Mouse (Mus musculus): Measurements from ENCODE around the gene Med27.
"Not testable (repeated sequence)": the region's sequence is repeated elsewhere in the genome, so short reads cannot be mapped to it uniquely, and the experiment has no call there.

Med27 gene

DNA sequence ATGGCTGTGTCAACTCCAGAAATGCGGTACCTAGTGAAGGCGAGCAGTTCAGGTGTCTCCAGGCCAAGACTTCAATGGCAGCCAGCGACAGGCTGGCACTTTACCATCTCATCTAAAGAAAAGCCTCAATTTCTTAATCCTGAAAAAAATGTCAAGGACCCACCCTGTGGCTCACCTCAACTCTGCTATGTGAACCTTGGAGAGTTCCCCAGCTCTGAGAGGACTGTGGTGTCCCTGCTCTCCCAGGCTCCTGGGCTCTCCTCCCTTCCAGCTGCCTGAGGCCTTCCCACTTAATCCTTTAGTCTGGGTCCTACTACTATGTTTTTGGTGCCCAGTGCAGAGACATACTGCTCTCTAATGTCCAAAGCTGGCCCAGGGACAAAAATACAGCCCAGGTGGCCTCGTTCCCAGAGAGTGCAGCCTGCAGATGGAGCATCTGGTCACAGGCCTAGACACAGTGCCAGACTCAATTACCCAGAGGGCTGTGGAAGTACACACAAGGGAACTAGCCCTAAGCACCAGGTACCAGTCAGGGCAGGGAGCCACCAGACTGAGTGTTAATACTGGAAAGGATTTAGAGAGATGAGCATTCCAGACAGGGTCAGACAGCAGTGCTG is 169.3 kb downstream of the Med27 start:
- peak; percentile 64 to 80 for DNase-seq (ENCODE audit: inconsistent age in 2 of 2, low spot score in 1 of 2)

GRCm38 (mm10) chr2:29516621-29517170 is 170.1 kb downstream of the Med27 start:
- DNase-seq (ENCODE audit: inconsistent age in 2 of 2, low spot score in 1 of 2) = no peak

DNA sequence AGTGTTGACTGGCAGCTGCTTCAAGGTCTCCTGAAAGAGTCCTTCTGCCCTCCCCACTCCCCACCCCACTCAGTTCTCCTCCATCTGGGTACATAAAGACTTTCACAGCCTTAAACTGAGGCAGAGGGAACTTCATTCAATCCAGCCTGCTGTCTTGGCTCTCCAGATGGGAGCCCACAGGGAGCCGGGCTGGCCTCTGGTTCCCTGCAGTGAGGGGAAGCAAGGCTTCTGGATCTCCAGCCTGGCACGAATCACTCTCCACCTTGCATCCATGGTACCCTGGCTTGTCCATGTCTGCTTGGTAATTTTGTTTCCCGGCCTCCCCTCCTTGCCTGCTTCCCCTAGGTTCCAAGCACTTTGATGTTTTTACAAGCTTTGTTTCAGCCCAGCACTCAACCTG is 172.8 kb downstream of the Med27 start:
- no peak for DNase-seq (ENCODE audit: inconsistent age in 2 of 2, low spot score in 1 of 2)

GRCm38 (mm10) chr2:29520206-29520605 is 173.6 kb downstream of the Med27 start:
- DNase-seq (ENCODE audit: inconsistent age in 2 of 2, low spot score in 1 of 2) = no peak

- DNase-seq (ENCODE audit: inconsistent age in 2 of 2, low spot score in 1 of 2) = no peak
Measured at GRCm38 (mm10) chr2:29521486-29521885, 174.9 kb downstream of the Med27 start.

DNA sequence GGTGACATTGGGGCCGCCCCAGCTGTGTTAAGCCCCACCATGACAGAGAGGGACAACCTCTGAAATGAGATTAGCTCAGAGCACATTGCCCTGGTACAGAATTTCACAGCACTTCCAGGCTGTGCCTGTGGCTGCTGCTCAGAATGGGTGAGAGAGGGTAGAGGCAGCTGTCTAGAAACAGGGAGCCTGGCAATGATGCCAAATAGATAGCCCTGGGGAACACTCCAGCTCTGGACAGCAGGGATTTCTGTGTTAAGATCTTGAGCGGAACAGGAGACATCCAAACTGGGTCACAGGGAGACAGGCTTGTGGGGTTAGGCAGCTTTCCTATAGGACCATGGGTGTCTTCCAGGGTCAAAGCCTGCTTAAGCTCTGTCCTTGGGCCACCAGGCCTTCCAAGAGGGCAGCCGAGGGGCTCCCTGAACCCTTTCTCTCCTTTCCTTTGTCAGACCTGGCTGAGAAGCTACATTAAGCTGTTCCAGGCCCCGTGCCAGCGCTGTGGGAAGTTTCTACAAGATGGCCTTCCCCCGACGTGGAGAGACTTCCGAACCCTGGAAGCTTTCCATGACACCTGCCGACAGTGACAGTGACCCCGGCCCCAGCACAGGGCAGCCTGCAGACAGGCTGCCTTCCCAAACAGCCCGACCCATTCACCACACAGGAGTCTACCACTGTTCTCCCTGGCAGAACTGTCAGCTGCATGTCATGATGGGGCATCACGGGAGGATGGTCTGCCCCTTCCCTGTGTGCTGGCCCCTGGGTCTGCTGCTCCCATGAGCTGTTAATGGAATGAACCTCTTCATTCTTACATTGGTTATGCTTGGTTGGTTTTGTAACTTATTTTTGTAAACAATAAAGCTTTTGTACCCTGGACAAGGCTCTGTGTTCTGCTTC is 177.5 kb downstream of the Med27 start:
- peak; percentile 27 to 66 for DNase-seq (ENCODE audit: inconsistent age in 2 of 2, low spot score in 1 of 2)

GRCm38 (mm10) chr2:29525273-29525805 is 178.7 kb downstream of the Med27 start:
- no peak for DNase-seq (ENCODE audit: inconsistent age in 2 of 2, low spot score in 1 of 2)

GRCm38 (mm10) chr2:29526266-29526665 is 179.6 kb downstream of the Med27 start:
- no peak for DNase-seq (ENCODE audit: inconsistent age in 2 of 2, low spot score in 1 of 2)

DNA sequence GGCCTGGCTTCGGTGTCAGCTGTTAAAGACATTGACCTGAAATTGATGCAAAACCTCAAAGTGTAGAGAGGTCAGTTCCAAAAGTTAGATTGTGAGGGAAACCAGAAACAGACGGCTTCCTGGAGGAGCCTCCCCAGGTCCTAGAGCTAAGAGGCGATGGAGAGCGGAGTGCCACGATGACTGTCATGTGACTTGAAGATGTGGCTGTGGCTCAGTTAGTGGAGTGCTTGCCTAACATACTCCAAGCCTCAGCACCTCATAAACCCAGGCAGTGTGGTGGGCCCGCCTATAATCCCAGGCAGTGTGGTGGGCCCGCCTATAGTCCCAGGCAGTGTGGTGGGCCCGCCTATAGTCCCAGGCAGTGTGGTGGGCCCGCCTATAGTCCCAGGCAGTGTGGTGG is 180.9 kb downstream of the Med27 start:
- not testable (repeated sequence) for DNase-seq (ENCODE audit: inconsistent age in 2 of 2, low spot score in 1 of 2)

DNA sequence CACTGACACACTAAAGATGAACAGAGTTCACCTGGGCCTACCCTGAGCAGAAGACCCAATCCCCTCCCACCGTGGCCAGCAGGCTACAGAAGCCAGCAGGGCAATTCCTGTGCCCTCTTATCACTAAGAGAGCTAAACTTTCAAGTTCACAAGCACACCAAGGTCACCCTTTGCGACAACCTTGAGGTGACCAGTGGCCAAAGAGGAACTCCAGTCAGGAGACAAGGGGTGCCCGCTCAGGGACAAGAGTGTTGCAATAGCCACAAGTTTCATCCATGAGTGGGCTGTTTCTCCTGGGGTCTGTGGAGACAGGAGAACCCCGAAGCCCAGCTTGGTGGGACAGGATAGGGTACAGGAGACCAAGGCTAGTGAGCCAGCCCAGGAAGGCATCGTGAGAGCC is 182.2 kb downstream of the Med27 start:
- DNase-seq (ENCODE audit: inconsistent age in 2 of 2, low spot score in 1 of 2) = peak; percentile 67 to 81

DNA sequence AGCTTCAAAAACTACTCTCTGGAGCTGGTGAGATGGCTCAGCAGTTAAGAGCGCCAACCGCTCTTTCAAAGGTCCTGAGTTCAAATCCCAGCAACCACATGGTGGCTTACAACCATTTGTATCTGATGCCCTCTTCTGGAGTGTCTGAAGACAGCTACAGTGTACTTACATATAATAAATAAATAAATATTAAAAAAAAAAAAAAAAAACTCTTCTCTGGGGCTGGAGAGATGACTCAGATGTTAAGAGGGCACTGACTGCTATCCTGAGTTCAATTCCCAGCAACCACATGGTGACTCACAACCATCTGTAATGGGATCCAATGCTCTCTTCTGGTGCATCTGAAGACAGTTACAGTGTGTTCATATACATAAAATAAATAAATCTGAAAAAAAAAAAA is 183.2 kb downstream of the Med27 start:
- not testable (repeated sequence) for DNase-seq (ENCODE audit: inconsistent age in 2 of 2, low spot score in 1 of 2)

DNA sequence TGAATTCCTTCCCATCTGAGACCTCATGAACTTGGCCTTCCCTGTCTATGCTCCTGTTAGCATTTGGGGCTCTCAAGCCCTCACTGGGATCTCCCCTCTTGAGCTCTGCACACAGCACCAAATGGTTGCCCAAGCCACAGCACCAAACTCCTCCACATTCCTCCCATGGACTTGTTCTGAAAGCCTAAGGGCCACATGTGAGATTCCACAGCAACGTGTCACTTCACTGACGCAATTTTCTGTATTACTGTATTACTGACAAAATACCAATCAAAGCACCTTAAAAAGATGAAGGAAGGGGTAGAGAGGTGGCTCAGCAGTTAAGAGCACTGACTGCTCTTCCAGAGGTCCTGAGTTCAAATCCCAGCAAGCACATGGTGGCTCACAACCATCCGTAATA is 185.6 kb downstream of the Med27 start:
- DNase-seq (ENCODE audit: inconsistent age in 2 of 2, low spot score in 1 of 2) = no peak

- DNase-seq (ENCODE audit: inconsistent age in 2 of 2, low spot score in 1 of 2) = no peak
Measured at GRCm38 (mm10) chr2:29532921-29533320, 186.3 kb downstream of the Med27 start.

GRCm38 (mm10) chr2:29535566-29536244 is 189.1 kb downstream of the Med27 start:
- no peak for DNase-seq (ENCODE audit: inconsistent age in 2 of 2, low spot score in 1 of 2)

DNA sequence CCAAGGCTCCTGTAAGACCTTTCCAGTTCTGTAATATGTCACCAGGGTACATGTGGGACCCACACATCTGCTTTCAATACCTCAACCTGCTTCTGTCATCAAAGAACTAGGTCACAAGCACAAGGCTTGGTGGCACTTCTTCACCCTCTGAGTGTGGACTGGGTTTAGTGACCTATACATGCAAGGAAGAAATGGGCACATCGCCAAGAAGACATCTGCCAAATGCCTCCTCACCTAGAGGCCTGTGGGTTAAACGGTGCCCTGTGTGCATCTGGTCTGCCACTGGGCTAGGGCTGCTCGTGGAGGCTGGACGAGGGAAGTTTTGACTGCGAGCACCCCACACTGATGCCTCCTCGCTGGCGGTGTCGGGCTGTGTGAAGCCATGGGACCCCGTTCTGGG is 189.9 kb downstream of the Med27 start:
- no peak for DNase-seq (ENCODE audit: inconsistent age in 2 of 2, low spot score in 1 of 2)

DNA sequence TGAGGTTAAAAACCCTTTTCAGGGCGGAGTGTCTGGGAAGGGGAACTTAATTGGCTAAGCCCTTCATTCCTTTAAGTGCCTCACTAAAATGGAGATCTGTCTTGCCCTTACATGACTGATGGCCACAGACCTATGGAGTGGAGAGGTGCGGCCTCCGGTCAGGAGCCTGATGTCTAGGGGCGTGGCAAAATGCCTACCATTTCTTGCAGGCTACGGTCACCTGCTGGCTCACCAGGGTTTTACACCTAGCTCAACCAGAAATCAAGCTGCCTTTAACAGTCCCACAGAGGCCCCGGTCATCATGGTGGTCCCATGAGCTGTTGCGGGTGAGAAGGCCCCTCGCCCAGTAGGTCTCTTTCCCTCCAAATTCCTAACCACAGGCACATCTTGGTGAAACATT is 190.7 kb downstream of the Med27 start:
- no peak for DNase-seq (ENCODE audit: inconsistent age in 2 of 2, low spot score in 1 of 2)

DNA sequence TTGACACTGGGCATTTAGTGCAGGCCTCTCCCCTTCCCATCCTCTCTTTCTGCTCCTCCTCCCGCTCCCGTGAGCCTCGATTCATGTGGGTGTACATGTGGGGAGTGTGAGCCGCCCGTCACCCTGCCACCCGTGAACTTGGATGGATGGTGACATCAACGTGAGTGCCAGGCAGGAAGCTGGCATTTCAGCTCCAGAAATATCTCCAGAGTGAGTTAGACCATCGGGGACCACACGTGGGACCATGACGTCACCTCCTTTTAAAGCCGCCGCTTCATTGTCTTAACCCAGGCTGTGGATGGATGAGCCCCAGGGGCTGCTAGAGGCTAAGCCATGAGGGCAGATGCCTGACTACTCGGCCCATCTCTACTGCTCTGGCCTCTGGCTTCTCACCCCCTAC is 195.4 kb downstream of the Med27 start:
- no peak for DNase-seq (ENCODE audit: inconsistent age in 2 of 2, low spot score in 1 of 2)

DNA sequence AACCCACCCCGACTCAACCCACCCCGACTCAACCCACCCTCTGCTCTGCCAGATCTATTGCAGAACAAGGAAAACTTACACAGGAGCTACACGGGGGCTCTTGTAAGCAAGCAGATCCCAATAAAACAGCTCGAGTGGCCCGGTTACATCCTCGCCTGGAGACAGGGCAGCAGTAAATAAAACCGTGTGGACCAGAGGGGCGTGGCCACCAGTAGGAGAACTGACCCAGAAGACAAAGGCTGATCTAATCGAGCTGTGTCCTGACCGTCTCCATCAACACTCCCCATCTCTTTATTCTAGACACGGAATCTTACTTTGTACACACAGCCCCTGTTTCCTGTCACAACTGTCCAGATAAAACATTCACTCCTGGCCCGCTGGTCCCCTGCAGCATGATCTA is 200.0 kb downstream of the Med27 start:
- DNase-seq (ENCODE audit: inconsistent age in 2 of 2, low spot score in 1 of 2) = no peak

DNA sequence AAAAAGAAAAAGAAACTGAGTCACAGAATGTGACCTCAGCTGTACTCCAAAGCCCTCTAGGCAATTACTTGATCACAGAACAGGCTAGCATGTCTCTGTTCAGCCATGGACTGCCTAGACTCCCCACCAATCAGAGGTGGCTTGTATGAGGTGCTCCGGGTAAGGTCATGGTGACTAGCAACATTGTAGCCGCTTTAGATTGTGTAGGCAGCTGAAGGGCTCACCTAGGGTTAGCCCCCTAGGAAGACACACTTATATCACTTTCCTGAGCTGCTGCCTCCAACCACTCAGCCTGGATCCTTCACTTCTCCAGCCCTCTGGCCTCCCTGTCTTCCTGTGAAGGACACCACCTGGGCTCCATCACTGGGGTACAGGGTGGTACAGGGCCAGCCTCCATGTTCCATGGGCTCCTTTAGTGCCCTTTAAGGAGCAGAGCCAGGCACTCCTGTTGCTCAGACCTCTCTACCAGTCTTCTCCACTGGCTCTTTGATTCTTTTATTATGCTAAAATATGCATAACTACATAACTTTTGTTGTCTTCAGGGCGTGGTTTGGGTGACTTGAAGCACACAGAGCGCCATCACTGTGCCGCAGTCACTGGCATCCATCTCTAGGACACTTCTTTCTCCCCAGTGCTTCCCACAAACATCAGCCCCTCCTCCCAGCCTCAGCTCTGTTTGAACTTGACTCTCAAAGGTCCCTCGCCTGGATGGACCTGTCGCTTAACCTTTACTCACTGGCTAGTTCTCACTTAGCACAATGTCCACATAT is 205.4 kb downstream of the Med27 start:
- DNase-seq (ENCODE audit: inconsistent age in 2 of 2, low spot score in 1 of 2) = no peak

- peak; percentile 24 to 81 for DNase-seq (ENCODE audit: inconsistent age in 2 of 2, low spot score in 1 of 2)
Measured at GRCm38 (mm10) chr2:29553945-29554634, 207.5 kb downstream of the Med27 start.
